Mouse (Mus musculus) ES-Bruce4 (cell line): ENCODE measurements around the gene Cdc25b.

Source experiments
- CTCF ChIP-seq: IDR thresholded peaks from one replicate; pipeline ENCODE4 v1.8.1; 2011; ENCODE audit warnings: low read depth, low read length
- EP300 ChIP-seq: IDR thresholded peaks from 2 replicates; pipeline ENCODE4 v1.6.1; 2011; ENCODE audit warnings: low read depth, low read length; ENCODE audit not compliant: insufficient read depth

DNA sequence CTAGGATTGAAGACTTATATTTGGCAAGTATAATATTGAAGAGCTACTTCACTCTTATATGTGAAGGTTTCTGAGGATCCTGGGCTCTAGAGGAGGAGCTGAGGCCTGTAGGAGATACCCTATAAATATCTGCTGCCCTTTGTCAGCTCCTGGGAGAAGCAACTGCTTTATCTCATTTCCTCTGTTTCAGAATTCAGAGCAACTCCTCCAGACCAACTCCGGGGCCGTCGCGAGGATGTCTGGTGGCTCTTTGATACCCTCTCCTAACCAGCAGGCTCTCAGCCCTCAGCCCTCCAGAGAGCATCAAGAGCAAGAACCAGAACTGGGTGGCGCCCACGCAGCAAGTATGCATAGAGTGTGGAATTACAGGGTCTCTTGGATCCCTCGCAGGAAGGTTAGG lies 56.2 kb downstream of the Cdc25b start:
- TF ChIP-seq EP300 (no peak), CTCF (no peak)
